23 mouse cellular contexts compared by ENCODE assay signal in the genomic region with DNA sequence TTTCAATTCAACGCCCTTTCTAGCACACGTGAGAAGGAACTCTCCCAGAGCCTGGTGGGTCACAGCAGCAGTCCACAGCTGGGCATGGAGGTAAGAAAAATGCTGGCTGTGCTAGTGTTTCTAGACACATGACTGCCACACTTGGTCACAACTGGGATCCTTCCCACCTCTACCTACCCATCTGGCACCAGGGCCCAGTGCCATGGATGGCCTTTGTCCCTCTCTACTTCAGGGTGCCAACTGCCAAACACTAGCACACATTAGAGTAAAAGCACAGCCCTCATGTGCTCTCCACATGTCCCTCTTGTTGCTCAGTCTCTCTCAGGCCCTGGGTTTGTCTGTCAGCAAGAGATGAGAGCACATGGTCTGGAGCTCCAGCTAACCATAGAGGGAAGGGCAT. TPM values are rescaled to one million over a fixed set of nuclear protein-coding genes. Genes with fewer than 3 reads are reported as not detected.
DNase-seq lines count a peak whose midpoint lies in the region; ATAC-seq and TF ChIP-seq lines count a peak whose summit lies in the region.
"Had no signal": no experiment of that assay in that cellular context is flagged by ENCODE, and none has a peak within 500 bp of the region (broad histone marks: within the 10 kb centered on the region; RNA-seq: fewer than 3 reads in every experiment).

No protein-coding gene starts in this region.

- no peaks in the 10 kb centered on the region for H3K9me3 ChIP-seq in megakaryocyte, embryonic 14.5 days
- H3K9me3 ChIP-seq in liver, postnatal 0 days (ENCODE audit: low read length) = no peaks in the 10 kb centered on the region
- H3K9me3 ChIP-seq: forebrain, embryonic 10.5 days had no signal

- peaks cover 26% of the 10 kb centered on the region for H3K36me3 ChIP-seq in megakaryocyte, embryonic 14.5 days (replicated peaks; ENCODE audit: low read length)
- peaks cover 7% of the 10 kb centered on the region; the same call in 1 of the 2 replicates for H3K36me3 ChIP-seq in liver, postnatal 0 days (replicated peaks; ENCODE audit: insufficient read depth, low read length)

- H3K4me3 ChIP-seq in megakaryocyte, embryonic 14.5 days (replicated peaks) = peak overlapping the region; percentile 10
- no peak overlapping the region for H3K4me3 ChIP-seq in liver, postnatal 0 days (ENCODE audit: low read depth, low read length)

- H3K4me2 ChIP-seq in liver, postnatal 0 days (ENCODE audit: low read depth, low read length) = no peak overlapping the region

- no peak overlapping the region for H3K27ac ChIP-seq in liver, postnatal 0 days (ENCODE audit: low read depth)

- H3K9ac ChIP-seq in liver, postnatal 0 days (replicated peaks) = no peak overlapping the region

- WGBS in liver, postnatal 0 days (ENCODE audit: insufficient replicate concordance) = 78% methylated on average over 2 of the region's 2 CpGs

- ATAC-seq in megakaryocyte, adult 5-6 weeks (ENCODE audit: poor library complexity, severe bottlenecking) = no peak
- ATAC-seq in liver, postnatal 0 days = no peak
- ATAC-seq in granulocyte monocyte progenitor cell, adult 5-6 weeks (replicated peaks; ENCODE audit: poor library complexity, severe bottlenecking) = no peak

- peak; percentile 81 for DNase-seq in heart, adult 11 months
- DNase-seq in heart, adult 18-20 months = no peak
- DNase-seq in adipocyte (ENCODE audit: low spot score) = peak; percentile 69
- peak; percentile 11 for DNase-seq in liver, postnatal 0 days
- DNase-seq: gastrocnemius, postnatal 25 days; kidney, adult 2 months; kidney, postnatal 25 days; lung, adult 2 months; right cerebral cortex, adult 18-20 months; thymus, postnatal 25 days had no signal

- TF ChIP-seq CTCF in liver, postnatal 0 days (IDR thresholded peaks at IDR 0.05; ENCODE audit: low read depth) = no peak

- TF ChIP-seq EP300 in liver, postnatal 0 days (IDR thresholded peaks at IDR 0.05; ENCODE audit: low read depth) = no peak

- H3K27me3 ChIP-seq in megakaryocyte, embryonic 14.5 days (replicated peaks) = no peaks in the 10 kb centered on the region
- no peaks in the 10 kb centered on the region for H3K27me3 ChIP-seq in liver, postnatal 0 days (ENCODE audit: insufficient read depth, low read length)

- H3K4me1 ChIP-seq in megakaryocyte, embryonic 14.5 days = peaks cover 80% of the 10 kb centered on the region
- H3K4me1 ChIP-seq in liver, postnatal 0 days (ENCODE audit: insufficient read depth) = peaks cover 15% of the 10 kb centered on the region

RNA-seq across cellular contexts. Expression of gene Slc25a1, which starts 1.6 kb away (rescaled TPM):
- total RNA-seq in heart, adult 18-20 months (2021) = 10 to 100 TPM; 10.3 to 37.8 TPM
- polyA plus RNA-seq in megakaryocyte, embryonic 14.5 days (2012; ENCODE audit: insufficient read depth, low replicate concordance) = 396 and 555 TPM in 2 replicates
- total RNA-seq in megakaryocyte, adult 5-6 weeks (2015) = 7.6 and 11.2 TPM in 2 replicates
- total RNA-seq in megakaryocyte, adult 5-6 weeks (2017) = 16.1 and 24.1 TPM in 2 replicates
- 77.7 and 78.3 TPM in 2 replicates for polyA plus RNA-seq in liver, postnatal 0 days (2015; fragmentation: Nextera tagmentation; extraction: Ambion mirVana)
- 32.0 and 36.3 TPM in 2 replicates for total RNA-seq in granulocyte monocyte progenitor cell, adult 5-6 weeks (2014; fragmentation: Nextera tagmentation)
- total RNA-seq in granulocyte monocyte progenitor cell, adult 5-6 weeks (2017) = 40.6 and 47.9 TPM in 2 replicates

RNA-seq across cellular contexts. Expression of gene Gsc2, which starts 14.8 kb away (rescaled TPM):
- total RNA-seq in heart, adult 18-20 months (2021) = not detected
- polyA plus RNA-seq in megakaryocyte, embryonic 14.5 days (2012; ENCODE audit: insufficient read depth, low replicate concordance) = not detected in 2 replicates
- not detected in 2 replicates for total RNA-seq in megakaryocyte, adult 5-6 weeks (2015)
- not detected in 2 replicates for total RNA-seq in megakaryocyte, adult 5-6 weeks (2017)
- polyA plus RNA-seq in liver, postnatal 0 days (2015; fragmentation: Nextera tagmentation; extraction: Ambion mirVana) = not detected in 2 replicates
- not detected in 2 replicates for total RNA-seq in granulocyte monocyte progenitor cell, adult 5-6 weeks (2014; fragmentation: Nextera tagmentation)
- total RNA-seq in granulocyte monocyte progenitor cell, adult 5-6 weeks (2017) = not detected in 2 replicates
- total RNA-seq: adrenal gland, postnatal 4 days; gastrocnemius, postnatal 25 days; hematopoietic stem cell, adult 5-6 weeks; layer of hippocampus, postnatal 10 days; left cerebral cortex, postnatal 25 days had no signal
- polyA plus RNA-seq: embryonic facial prominence, embryonic 11.5 days; frontal cortex, adult 2 months; heart, embryonic 14.5 days; kidney, adult 2 months; lung, adult 2 months; macrophage; spleen, adult 2 months had no signal

RNA-seq across cellular contexts. Expression of gene Ess2, which starts 18.5 kb away (rescaled TPM):
- 1 to 10 TPM; 8.6 TPM for total RNA-seq in heart, adult 18-20 months (2021)
- 21.8 and 24.0 TPM in 2 replicates for polyA plus RNA-seq in megakaryocyte, embryonic 14.5 days (2012; ENCODE audit: insufficient read depth, low replicate concordance)
- 8.9 and 10.3 TPM in 2 replicates for total RNA-seq in megakaryocyte, adult 5-6 weeks (2015)
- 14.5 and 17.7 TPM in 2 replicates for total RNA-seq in megakaryocyte, adult 5-6 weeks (2017)
- 5.6 and 6.6 TPM in 2 replicates for polyA plus RNA-seq in liver, postnatal 0 days (2015; fragmentation: Nextera tagmentation; extraction: Ambion mirVana)
- total RNA-seq in granulocyte monocyte progenitor cell, adult 5-6 weeks (2014; fragmentation: Nextera tagmentation) = 15.3 and 15.7 TPM in 2 replicates
- total RNA-seq in granulocyte monocyte progenitor cell, adult 5-6 weeks (2017) = 19.6 and 19.7 TPM in 2 replicates

RNA-seq across cellular contexts. Expression of gene Tssk2, which starts 31.2 kb away (rescaled TPM):
- not detected for total RNA-seq in heart, adult 18-20 months (2021)
- not detected in 2 replicates for polyA plus RNA-seq in megakaryocyte, embryonic 14.5 days (2012; ENCODE audit: insufficient read depth, low replicate concordance)
- not detected in 2 replicates for total RNA-seq in megakaryocyte, adult 5-6 weeks (2015)
- total RNA-seq in megakaryocyte, adult 5-6 weeks (2017) = not detected in 2 replicates
- polyA plus RNA-seq in liver, postnatal 0 days (2015; fragmentation: Nextera tagmentation; extraction: Ambion mirVana) = not detected in 2 replicates
- not detected in 2 replicates for total RNA-seq in granulocyte monocyte progenitor cell, adult 5-6 weeks (2014; fragmentation: Nextera tagmentation)
- not detected in 2 replicates for total RNA-seq in granulocyte monocyte progenitor cell, adult 5-6 weeks (2017)
- total RNA-seq: adrenal gland, postnatal 4 days; gastrocnemius, postnatal 25 days; hematopoietic stem cell, adult 5-6 weeks; layer of hippocampus, postnatal 10 days; left cerebral cortex, postnatal 25 days had no signal
- polyA plus RNA-seq: embryonic facial prominence, embryonic 11.5 days; frontal cortex, adult 2 months; heart, embryonic 14.5 days; lung, adult 2 months; macrophage; spleen, adult 2 months had no signal

RNA-seq across cellular contexts. Expression of gene Dgcr2, which starts 31.3 kb away (rescaled TPM):
- total RNA-seq in heart, adult 18-20 months (2021) = 10 to 100 TPM; 43.5 to 48.3 TPM
- polyA plus RNA-seq in megakaryocyte, embryonic 14.5 days (2012; ENCODE audit: insufficient read depth, low replicate concordance) = 6.8 and 8.4 TPM in 2 replicates
- 16.1 and 20.5 TPM in 2 replicates for total RNA-seq in megakaryocyte, adult 5-6 weeks (2015)
- 32.9 and 35.6 TPM in 2 replicates for total RNA-seq in megakaryocyte, adult 5-6 weeks (2017)
- polyA plus RNA-seq in liver, postnatal 0 days (2015; fragmentation: Nextera tagmentation; extraction: Ambion mirVana) = 17.9 and 18.0 TPM in 2 replicates
- total RNA-seq in granulocyte monocyte progenitor cell, adult 5-6 weeks (2014; fragmentation: Nextera tagmentation) = 26.6 and 33.0 TPM in 2 replicates
- total RNA-seq in granulocyte monocyte progenitor cell, adult 5-6 weeks (2017) = 43.1 and 49.6 TPM in 2 replicates

Comparison
In these comparisons a context has a peak if more than half of its experiments do, and no peak if none do; other contexts are left out.
1. DNase-seq: peak in heart, adult 11 months (single experiment), adipocyte (single experiment) and liver, postnatal 0 days (single experiment); none in heart, adult 18-20 months (0 of 2).